Mouse (Mus musculus) inflammation-experienced regulatory T-cells (primary cell): Measurements from ENCODE around the gene Acox2. TPM values are rescaled to one million over a fixed set of nuclear protein-coding genes. Genes with fewer than 3 reads are reported as not detected.

ENCODE experiments used
- polyA plus RNA-seq, 2 experiments: library from polyadenylated mRNA; unstranded; fragments of 100-300 nt; shearing (Covaris generic); gene quantifications; one replicate each; pipeline ENCODE4 v1.2.1; 2017

The Acox2 gene
- polyA plus RNA-seq = 1 to 10 TPM in 1 of 2 experiments, under 1 TPM in 1; 0.07 to 2.0 TPM

DNA sequence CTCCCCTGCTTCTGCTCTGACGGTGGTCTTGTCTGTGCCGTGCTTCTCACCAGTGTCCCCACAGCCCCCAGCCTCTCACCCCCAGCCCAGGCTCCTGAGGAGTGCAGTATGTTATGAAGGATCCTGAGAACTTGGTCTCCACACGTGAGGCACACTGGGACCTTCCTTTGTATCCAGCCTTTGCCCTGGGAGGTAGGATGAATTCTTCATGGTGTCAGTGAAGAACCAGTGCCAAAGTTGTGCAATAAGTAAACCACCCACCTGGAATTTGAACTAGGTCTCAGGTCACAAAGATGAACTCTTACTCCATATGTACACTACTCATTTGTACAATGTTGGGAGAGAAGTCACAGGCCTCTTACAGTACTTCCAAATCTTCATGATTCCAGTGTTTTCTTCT, at the start of gene Acox2:
Gene Acox2 (minus strand): TSS at position 188 of the 400 bp plus-strand sequence.

DNA sequence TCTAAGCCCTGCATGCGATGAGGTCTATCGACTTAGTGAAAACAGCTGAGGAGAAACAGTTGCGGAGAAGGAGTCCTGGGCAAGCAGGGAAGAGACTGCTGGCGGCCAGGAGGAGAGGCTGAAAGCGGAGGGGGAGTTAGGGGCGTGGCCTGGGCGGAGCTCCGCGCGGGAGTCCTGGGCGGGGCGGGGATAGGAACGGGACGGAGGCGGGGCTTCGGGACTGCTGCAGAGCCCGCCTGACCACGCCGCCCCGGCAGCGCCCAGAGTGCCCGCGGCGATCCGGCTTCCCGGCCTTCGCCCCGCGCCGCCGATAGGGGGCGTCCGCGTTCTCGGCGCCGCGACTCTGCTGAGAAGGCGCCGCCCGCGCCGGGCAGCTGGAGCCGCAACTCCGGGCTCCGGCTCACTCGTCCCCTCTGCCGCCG, 45.3 kb downstream of the Acox2 start, which contains the start of gene Kctd6:
Gene Kctd6 (plus strand): TSS at position 338 of the 422 bp plus-strand sequence.

Other genes with a start within 250 kb of the Acox2 start
- 10 to 100 TPM; 34.2 to 43.0 TPM for gene Rpp14, start 179.0 kb downstream of the Acox2 start, polyA plus RNA-seq
- 10 to 100 TPM; 57.4 to 73.8 TPM for gene Pxk, start 161.1 kb downstream of the Acox2 start, polyA plus RNA-seq
- gene Pdhb, start 86.3 kb downstream of the Acox2 start, polyA plus RNA-seq = 100 to 1,000 TPM; 148 to 195 TPM
- gene Kctd6, start 45.2 kb downstream of the Acox2 start, polyA plus RNA-seq = 10 to 100 TPM; 11.9 to 13.3 TPM
- gene Fam107a, start 58.7 kb upstream of the Acox2 start, polyA plus RNA-seq = under 1 TPM; 0.24 to 0.50 TPM
- 1 to 10 TPM; 1.7 to 3.4 TPM for gene Oit1, start 119.4 kb upstream of the Acox2 start, polyA plus RNA-seq